Mouse (Mus musculus): ENCODE data around the gene Itpka. TPM values are rescaled to one million over a fixed set of nuclear protein-coding genes. Genes with fewer than 3 reads are reported as not detected.

Gene Itpka
- polyA plus RNA-seq, 1 experiment from 2014 or later = 0.81 TPM

GRCm38 (mm10) chr2:119758844-119759835, 17.0 kb downstream of the Itpka start:
- peak overlapping the region; percentile 54 for H3K4me3 ChIP-seq (ENCODE audit: low read depth, low read length)
- H3K4me1 ChIP-seq (ENCODE audit: control insufficient read depth, insufficient read depth, low read length) = peaks cover 6% of the 10 kb centered on the region; the same call in 1 of the 2 replicates
- ATAC-seq (ENCODE audit: insufficient number of reproducible peaks, low FRiP score, low TSS enrichment, low read depth) (0 out of 2 replicates have a peak, but pooled peaks have one; percentile 15), DNase-seq (ENCODE audit: low spot score) (no peak)
- no peaks in the 10 kb centered on the region for H3K9me3 ChIP-seq (ENCODE audit: control insufficient read depth, low read length)
- 0 out of 2 replicates have a peak overlapping the region, but pooled peaks have one; percentile 9 for H3K9ac ChIP-seq (ENCODE audit: low read length)
- H3K4me2 ChIP-seq (ENCODE audit: low read depth, severe bottlenecking) = peak overlapping the region; percentile 98
- H3K27me3 ChIP-seq (ENCODE audit: control insufficient read depth, insufficient read depth, low read length) = peaks cover 50% of the 10 kb centered on the region
- no peak overlapping the region for H3K27ac ChIP-seq (replicated peaks; ENCODE audit: low read depth, low read length)
- H3K36me3 ChIP-seq (ENCODE audit: control insufficient read depth, insufficient read depth, low read length) = no peaks in the 10 kb centered on the region; the same call in 1 of the 2 replicates
- WGBS = 3% methylated on average over 44 of the region's 44 CpGs

DNA sequence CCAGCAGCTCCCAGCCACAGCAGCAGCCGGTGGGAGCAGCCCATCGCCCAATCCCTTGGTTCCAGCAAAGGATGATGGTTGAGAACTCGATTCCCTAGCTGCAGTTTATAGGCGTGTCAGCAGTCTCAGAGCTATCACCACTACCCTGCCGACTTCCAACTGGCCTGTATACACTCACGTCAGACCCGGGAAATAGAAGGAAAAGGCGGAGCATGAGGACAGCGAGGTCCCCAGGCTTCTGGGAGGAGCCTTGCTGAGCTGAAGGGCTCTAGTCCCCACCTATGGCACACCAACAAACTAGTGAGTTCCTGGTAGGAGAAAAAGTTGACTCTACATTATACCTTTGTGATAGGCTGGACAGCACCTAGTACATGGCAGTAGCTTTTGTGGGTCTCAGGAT, 18.1 kb downstream of the Itpka start, which contains the start of gene Ltk:
TSS of gene Ltk (minus strand) at position 181 of the 400 bp plus-strand sequence.
- H3K36me3 ChIP-seq (ENCODE audit: control insufficient read depth, insufficient read depth, low read length) = peaks cover 4% of the 10 kb centered on the region; the same call in 1 of the 2 replicates
- H3K4me1 ChIP-seq (ENCODE audit: control insufficient read depth, insufficient read depth, low read length) = peaks cover 6% of the 10 kb centered on the region; the same call in 1 of the 2 replicates
- ATAC-seq (ENCODE audit: insufficient number of reproducible peaks, low FRiP score, low TSS enrichment, low read depth) (no peak), DNase-seq (ENCODE audit: low spot score) (no peak)
- H3K4me3 ChIP-seq (ENCODE audit: low read depth, low read length) = no peak within 1 kb of the TSS
- H3K9ac ChIP-seq (ENCODE audit: low read length) = no peak within 1 kb of the TSS
- no peak within 1 kb of the TSS for H3K4me2 ChIP-seq (ENCODE audit: low read depth, severe bottlenecking)
- H3K9me3 ChIP-seq (ENCODE audit: control insufficient read depth, low read length) = no peaks in the 10 kb centered on the region
- no peak within 1 kb of the TSS for H3K27ac ChIP-seq (replicated peaks; ENCODE audit: low read depth, low read length)
- WGBS = 8% methylated on average over 9 of the region's 9 CpGs
- peaks cover 50% of the 10 kb centered on the region for H3K27me3 ChIP-seq (ENCODE audit: control insufficient read depth, insufficient read depth, low read length)

GRCm38 (mm10) chr2:119762276-119762675, 20.1 kb downstream of the Itpka start:
- ATAC-seq (ENCODE audit: insufficient number of reproducible peaks, low FRiP score, low TSS enrichment, low read depth) (no peak), DNase-seq (ENCODE audit: low spot score) (no peak)
- no peak overlapping the region for H3K27ac ChIP-seq (replicated peaks; ENCODE audit: low read depth, low read length)
- no peak overlapping the region for H3K4me3 ChIP-seq (ENCODE audit: low read depth, low read length)
- H3K36me3 ChIP-seq (ENCODE audit: control insufficient read depth, insufficient read depth, low read length) = peaks cover 4% of the 10 kb centered on the region; the same call in 1 of the 2 replicates
- H3K27me3 ChIP-seq (ENCODE audit: control insufficient read depth, insufficient read depth, low read length) = peaks cover 39% of the 10 kb centered on the region
- no peak overlapping the region for H3K4me2 ChIP-seq (ENCODE audit: low read depth, severe bottlenecking)
- no peaks in the 10 kb centered on the region for H3K9me3 ChIP-seq (ENCODE audit: control insufficient read depth, low read length)
- 67% methylated on average over 1 of the region's 1 CpGs for WGBS
- H3K9ac ChIP-seq (ENCODE audit: low read length) = no peak overlapping the region
- peaks cover 6% of the 10 kb centered on the region; the same call in 1 of the 2 replicates for H3K4me1 ChIP-seq (ENCODE audit: control insufficient read depth, insufficient read depth, low read length)

- Histone ChIP-seq H3K9me3 (ENCODE audit: control insufficient read depth, low read length) (no peaks in the 10 kb centered on the region), H3K4me2 (ENCODE audit: low read depth, severe bottlenecking) (no peak overlapping the region), H3K4me3 (ENCODE audit: low read depth, low read length) (no peak overlapping the region), H3K9ac (ENCODE audit: low read length) (no peak overlapping the region), H3K27ac (replicated peaks; ENCODE audit: low read depth, low read length) (no peak overlapping the region), H3K27me3 (ENCODE audit: control insufficient read depth, insufficient read depth, low read length) (peaks cover 22% of the 10 kb centered on the region), H3K4me1 (ENCODE audit: control insufficient read depth, insufficient read depth, low read length) (no peaks in the 10 kb centered on the region; the same call in 1 of the 2 replicates), H3K36me3 (ENCODE audit: control insufficient read depth, insufficient read depth, low read length) (peaks cover 7% of the 10 kb centered on the region; the same call in 1 of the 2 replicates)
- DNase-seq (ENCODE audit: low spot score) (no peak), ATAC-seq (ENCODE audit: insufficient number of reproducible peaks, low FRiP score, low TSS enrichment, low read depth) (no peak)
- 69% methylated on average over 4 of the region's 4 CpGs for WGBS
Measured at GRCm38 (mm10) chr2:119763924-119764323, 21.8 kb downstream of the Itpka start.

DNA sequence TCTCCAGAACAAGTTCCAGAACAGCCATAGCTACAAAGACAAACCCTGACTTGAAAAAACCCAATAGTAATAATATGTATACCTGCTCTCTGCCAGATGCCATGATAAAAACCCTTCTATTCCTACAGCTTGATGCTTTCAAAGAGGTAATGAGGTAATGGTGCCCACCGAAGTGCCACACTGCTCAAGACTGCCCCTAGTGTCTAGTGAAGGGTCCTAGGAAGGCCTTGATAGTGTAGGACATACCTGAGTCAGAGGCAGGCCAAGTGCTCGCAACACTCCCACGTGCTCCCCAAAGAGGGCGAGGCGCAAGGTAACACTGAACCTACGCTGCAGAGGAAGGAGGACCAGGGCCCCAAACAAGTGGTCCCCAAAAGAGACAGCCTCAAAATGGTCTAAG, 25.1 kb downstream of the Itpka start:
- Histone ChIP-seq H3K9ac (ENCODE audit: low read length) (no peak overlapping the region), H3K4me3 (ENCODE audit: low read depth, low read length) (no peak overlapping the region), H3K36me3 (ENCODE audit: control insufficient read depth, insufficient read depth, low read length) (peaks cover 19% of the 10 kb centered on the region), H3K4me1 (ENCODE audit: control insufficient read depth, insufficient read depth, low read length) (no peaks in the 10 kb centered on the region), H3K9me3 (ENCODE audit: control insufficient read depth, low read length) (no peaks in the 10 kb centered on the region), H3K27me3 (ENCODE audit: control insufficient read depth, insufficient read depth, low read length) (no peaks in the 10 kb centered on the region), H3K27ac (replicated peaks; ENCODE audit: low read depth, low read length) (no peak overlapping the region), H3K4me2 (ENCODE audit: low read depth, severe bottlenecking) (no peak overlapping the region)
- ATAC-seq (ENCODE audit: insufficient number of reproducible peaks, low FRiP score, low TSS enrichment, low read depth) = no peak
- WGBS = 88% methylated on average over 6 of the region's 6 CpGs
- no peak for DNase-seq (ENCODE audit: low spot score)

DNA sequence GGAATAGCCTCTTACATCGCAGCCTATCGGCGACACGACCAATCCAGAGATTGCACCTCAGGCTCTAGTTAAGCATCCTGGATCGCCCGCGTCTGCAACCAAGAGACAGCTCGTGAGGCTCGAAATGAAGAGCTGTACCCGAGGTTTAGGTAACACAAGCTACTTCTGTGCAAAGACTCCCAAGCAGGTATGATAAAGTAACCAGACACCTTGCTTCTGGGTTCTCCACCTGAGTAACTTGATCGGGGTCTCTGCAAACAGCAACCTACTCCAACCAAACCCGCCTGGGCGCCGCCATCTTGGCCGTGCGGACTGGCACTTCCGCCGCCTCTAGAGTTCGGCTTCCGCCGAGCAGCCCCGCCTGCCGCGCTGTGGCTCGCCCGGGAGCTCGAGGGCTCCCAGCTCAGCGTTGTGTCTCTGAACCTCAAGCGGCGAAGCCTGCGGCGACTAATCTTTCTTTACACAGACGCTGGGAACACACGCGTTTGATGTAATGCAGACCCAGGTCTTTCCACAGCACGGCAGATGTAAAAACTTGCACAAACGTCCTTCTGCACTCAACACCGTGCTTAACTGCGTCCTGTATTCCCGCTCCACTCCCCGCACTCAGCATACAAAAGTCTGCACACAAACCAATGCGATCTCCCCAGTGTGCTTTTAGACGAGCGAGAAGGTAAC, 45.2 kb downstream of the Itpka start, which contains the start of gene Rpap1:
TSS of gene Rpap1 (minus strand) at position 332 of the 678 bp plus-strand sequence.
- ATAC-seq (ENCODE audit: insufficient number of reproducible peaks, low FRiP score, low TSS enrichment, low read depth) = peak; percentile 90
- H3K27ac ChIP-seq (replicated peaks; ENCODE audit: low read depth, low read length) = peak within 1 kb of the TSS; percentile 63
- WGBS = under 1% methylated on average over 44 of the region's 44 CpGs
- DNase-seq (ENCODE audit: low spot score) = peak; percentile 92
- no peaks in the 10 kb centered on the region for H3K27me3 ChIP-seq (ENCODE audit: control insufficient read depth, insufficient read depth, low read length)
- no peaks in the 10 kb centered on the region for H3K4me1 ChIP-seq (ENCODE audit: control insufficient read depth, insufficient read depth, low read length)
- H3K36me3 ChIP-seq (ENCODE audit: control insufficient read depth, insufficient read depth, low read length) = peaks cover 3% of the 10 kb centered on the region; the same call in 1 of the 2 replicates
- H3K9me3 ChIP-seq (ENCODE audit: control insufficient read depth, low read length) = no peaks in the 10 kb centered on the region
- peak within 1 kb of the TSS; percentile 53 for H3K4me2 ChIP-seq (ENCODE audit: low read depth, severe bottlenecking)
- peak within 1 kb of the TSS; percentile 46 for H3K4me3 ChIP-seq (ENCODE audit: low read depth, low read length)
- H3K9ac ChIP-seq (ENCODE audit: low read length) = peak within 1 kb of the TSS; percentile 69

DNA sequence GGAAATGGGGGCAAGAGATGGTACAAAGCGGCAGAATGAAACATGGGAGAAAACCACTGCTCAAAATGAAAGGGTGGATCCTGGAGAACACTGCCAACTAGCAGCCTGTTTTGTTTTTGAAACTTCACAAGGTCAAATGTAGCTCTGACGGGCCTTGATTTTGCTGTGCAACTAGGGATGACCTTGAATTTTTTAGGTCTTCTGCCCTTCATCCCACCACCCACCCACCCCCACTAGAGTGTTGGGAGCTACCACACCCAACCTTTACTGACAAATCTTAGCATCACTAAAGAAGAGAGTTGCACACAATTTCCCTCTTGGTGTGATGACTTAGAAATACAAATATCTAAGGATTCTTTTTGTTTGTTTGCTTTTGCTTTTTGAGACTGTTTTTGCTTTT, 47.9 kb downstream of the Itpka start:
- DNase-seq (ENCODE audit: low spot score) (no peak), ATAC-seq (ENCODE audit: insufficient number of reproducible peaks, low FRiP score, low TSS enrichment, low read depth) (no peak)
- no peaks in the 10 kb centered on the region for H3K9me3 ChIP-seq (ENCODE audit: control insufficient read depth, low read length)
- no peaks in the 10 kb centered on the region for H3K36me3 ChIP-seq (ENCODE audit: control insufficient read depth, insufficient read depth, low read length)
- 76% methylated on average over 2 of the region's 2 CpGs for WGBS
- no peak overlapping the region for H3K4me3 ChIP-seq (ENCODE audit: low read depth, low read length)
- no peak overlapping the region for H3K9ac ChIP-seq (ENCODE audit: low read length)
- no peaks in the 10 kb centered on the region for H3K27me3 ChIP-seq (ENCODE audit: control insufficient read depth, insufficient read depth, low read length)
- no peak overlapping the region for H3K4me2 ChIP-seq (ENCODE audit: low read depth, severe bottlenecking)
- no peak overlapping the region for H3K27ac ChIP-seq (replicated peaks; ENCODE audit: low read depth, low read length)
- H3K4me1 ChIP-seq (ENCODE audit: control insufficient read depth, insufficient read depth, low read length) = no peaks in the 10 kb centered on the region

DNA sequence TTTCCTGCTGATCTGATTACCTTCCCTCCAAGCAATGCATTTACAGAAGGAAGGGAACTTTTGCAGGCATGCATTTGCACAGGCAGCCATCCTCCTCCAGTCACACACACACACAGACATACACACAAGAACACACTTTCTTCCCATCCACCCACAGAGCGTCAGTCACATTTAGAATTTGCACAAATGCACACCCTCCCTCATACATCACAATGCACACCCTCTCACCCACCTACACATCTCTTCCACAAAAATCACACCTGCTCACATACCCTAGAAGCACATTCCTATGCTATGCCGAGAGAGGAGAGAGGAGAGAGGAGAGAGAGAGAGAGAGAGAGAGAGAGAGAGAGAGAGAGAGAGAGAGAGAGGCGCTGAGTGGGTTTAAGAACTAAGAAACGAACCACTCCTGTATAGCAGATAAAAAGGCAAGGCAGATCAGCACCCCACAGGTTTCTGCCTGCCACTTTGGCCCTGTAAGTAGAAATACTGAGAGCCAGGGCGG, 55.2 kb downstream of the Itpka start, which contains the start of gene Tyro3:
TSS of gene Tyro3 (plus strand) at position 455 of the 505 bp plus-strand sequence.
- no peak within 1 kb of the TSS for H3K9ac ChIP-seq (ENCODE audit: low read length)
- H3K4me1 ChIP-seq (ENCODE audit: control insufficient read depth, insufficient read depth, low read length) = peaks cover 6% of the 10 kb centered on the region
- ATAC-seq (ENCODE audit: insufficient number of reproducible peaks, low FRiP score, low TSS enrichment, low read depth) = no peak
- no peak within 1 kb of the TSS for H3K4me3 ChIP-seq (ENCODE audit: low read depth, low read length)
- no peaks in the 10 kb centered on the region for H3K9me3 ChIP-seq (ENCODE audit: control insufficient read depth, low read length)
- H3K4me2 ChIP-seq (ENCODE audit: low read depth, severe bottlenecking) = no peak within 1 kb of the TSS
- no peaks in the 10 kb centered on the region for H3K36me3 ChIP-seq (ENCODE audit: control insufficient read depth, insufficient read depth, low read length)
- no peak within 1 kb of the TSS for H3K27ac ChIP-seq (replicated peaks; ENCODE audit: low read depth, low read length)
- peaks cover 9% of the 10 kb centered on the region; the same call in 1 of the 2 replicates for H3K27me3 ChIP-seq (ENCODE audit: control insufficient read depth, insufficient read depth, low read length)
- DNase-seq (ENCODE audit: low spot score) = no peak
- 64% methylated on average over 5 of the region's 5 CpGs for WGBS
